Mouse (Mus musculus): ENCODE data around the gene Fgf14. TPM values are rescaled to one million over a fixed set of nuclear protein-coding genes. Genes with fewer than 3 reads are reported as not detected.
"Not testable (repeated sequence)": the region's sequence is repeated elsewhere in the genome, so short reads cannot be mapped to it uniquely, and the experiment has no call there.

The Fgf14 gene
- polyA plus RNA-seq, 1 experiment = 0.03 TPM

- WGBS = 35% methylated on average over 2 of the region's 2 CpGs
- no peaks in the 10 kb centered on the region for H3K36me3 ChIP-seq (ENCODE audit: control insufficient read depth, insufficient read depth, low read length)
Observed at GRCm38 (mm10) chr14:124474066-124474667, 202.8 kb downstream of the Fgf14 start.

GRCm38 (mm10) chr14:124470909-124471308 lies 206.0 kb downstream of the Fgf14 start:
- H3K36me3 ChIP-seq (ENCODE audit: control insufficient read depth, insufficient read depth, low read length) = no peaks in the 10 kb centered on the region
- no peaks in the 10 kb centered on the region for H3K4me1 ChIP-seq (ENCODE audit: control insufficient read depth, insufficient read depth, insufficient read length, low read length)
- no peaks in the 10 kb centered on the region for H3K27me3 ChIP-seq (ENCODE audit: control insufficient read depth, insufficient read depth, low read length)
- no peak for TF ChIP-seq CTCF (IDR thresholded peaks at IDR 0.05; ENCODE audit: extremely low read depth, insufficient read length, insufficient replicate concordance, low read depth, low read length)
- no peak for TF ChIP-seq POLR2A (IDR thresholded peaks at IDR 0.05; ENCODE audit: low read depth, low read length)
- H3K4me3 ChIP-seq (ENCODE audit: low read depth, low read length) = no peak overlapping the region
- H3K27ac ChIP-seq (ENCODE audit: insufficient read depth, low read depth, low read length) = no peak overlapping the region
- WGBS = 75% methylated on average over 2 of the region's 2 CpGs

More at GRCm38 (mm10) chr14:124474066-124474667, 202.8 kb downstream of the Fgf14 start:
- Histone ChIP-seq H3K27ac (ENCODE audit: insufficient read depth, low read depth, low read length) (no peak overlapping the region), H3K4me1 (ENCODE audit: control insufficient read depth, insufficient read depth, insufficient read length, low read length) (no peaks in the 10 kb centered on the region), H3K4me3 (ENCODE audit: low read depth, low read length) (no peak overlapping the region), H3K27me3 (ENCODE audit: control insufficient read depth, insufficient read depth, low read length) (no peaks in the 10 kb centered on the region)
- TF ChIP-seq POLR2A (IDR thresholded peaks at IDR 0.05; ENCODE audit: low read depth, low read length) = no peak
- no peak for TF ChIP-seq CTCF (IDR thresholded peaks at IDR 0.05; ENCODE audit: extremely low read depth, insufficient read length, insufficient replicate concordance, low read depth, low read length)

- no peaks in the 10 kb centered on the region for H3K27me3 ChIP-seq (ENCODE audit: control insufficient read depth, insufficient read depth, low read length)
- no peak overlapping the region for H3K4me3 ChIP-seq (ENCODE audit: low read depth, low read length)
- H3K27ac ChIP-seq (ENCODE audit: insufficient read depth, low read depth, low read length) = no peak overlapping the region
- no peaks in the 10 kb centered on the region for H3K36me3 ChIP-seq (ENCODE audit: control insufficient read depth, insufficient read depth, low read length)
- TF ChIP-seq CTCF (IDR thresholded peaks at IDR 0.05; ENCODE audit: extremely low read depth, insufficient read length, insufficient replicate concordance, low read depth, low read length) (no peak), POLR2A (IDR thresholded peaks at IDR 0.05; ENCODE audit: low read depth, low read length) (no peak)
- 96% methylated on average over 1 of the region's 1 CpGs for WGBS
- H3K4me1 ChIP-seq (ENCODE audit: control insufficient read depth, insufficient read depth, insufficient read length, low read length) = no peaks in the 10 kb centered on the region
Observed at GRCm38 (mm10) chr14:124455120-124455519, 221.8 kb downstream of the Fgf14 start.

- Histone ChIP-seq H3K27me3 (ENCODE audit: control insufficient read depth, insufficient read depth, low read length) (no peaks in the 10 kb centered on the region), H3K36me3 (ENCODE audit: control insufficient read depth, insufficient read depth, low read length) (no peaks in the 10 kb centered on the region), H3K4me3 (ENCODE audit: low read depth, low read length) (no peak overlapping the region), H3K4me1 (ENCODE audit: control insufficient read depth, insufficient read depth, insufficient read length, low read length) (no peaks in the 10 kb centered on the region), H3K27ac (ENCODE audit: insufficient read depth, low read depth, low read length) (no peak overlapping the region)
- TF ChIP-seq POLR2A (IDR thresholded peaks at IDR 0.05; ENCODE audit: low read depth, low read length) (no peak), CTCF (IDR thresholded peaks at IDR 0.05; ENCODE audit: extremely low read depth, insufficient read length, insufficient replicate concordance, low read depth, low read length) (no peak)
- 68% methylated on average over 2 of the region's 2 CpGs for WGBS
Observed at GRCm38 (mm10) chr14:124446096-124446840, 230.7 kb downstream of the Fgf14 start.

GRCm38 (mm10) chr14:124444831-124445230 lies 232.1 kb downstream of the Fgf14 start:
- H3K27me3 ChIP-seq (ENCODE audit: control insufficient read depth, insufficient read depth, low read length) = no peaks in the 10 kb centered on the region
- no peak overlapping the region for H3K27ac ChIP-seq (ENCODE audit: insufficient read depth, low read depth, low read length)
- H3K36me3 ChIP-seq (ENCODE audit: control insufficient read depth, insufficient read depth, low read length) = no peaks in the 10 kb centered on the region
- H3K4me1 ChIP-seq (ENCODE audit: control insufficient read depth, insufficient read depth, insufficient read length, low read length) = no peaks in the 10 kb centered on the region
- TF ChIP-seq POLR2A (IDR thresholded peaks at IDR 0.05; ENCODE audit: low read depth, low read length) (no peak), CTCF (IDR thresholded peaks at IDR 0.05; ENCODE audit: extremely low read depth, insufficient read length, insufficient replicate concordance, low read depth, low read length) (no peak)
- no peak overlapping the region for H3K4me3 ChIP-seq (ENCODE audit: low read depth, low read length)

GRCm38 (mm10) chr14:124439298-124439697 lies 237.6 kb downstream of the Fgf14 start:
- WGBS = 23% methylated on average over 3 of the region's 3 CpGs
- H3K27me3 ChIP-seq (ENCODE audit: control insufficient read depth, insufficient read depth, low read length); H3K4me1 ChIP-seq (ENCODE audit: control insufficient read depth, insufficient read depth, insufficient read length, low read length); H3K4me3 ChIP-seq (ENCODE audit: low read depth, low read length); H3K27ac ChIP-seq (ENCODE audit: insufficient read depth, low read depth, low read length); H3K36me3 ChIP-seq (ENCODE audit: control insufficient read depth, insufficient read depth, low read length): not testable (repeated sequence)

- TF ChIP-seq CTCF (IDR thresholded peaks at IDR 0.05; ENCODE audit: extremely low read depth, insufficient read length, insufficient replicate concordance, low read depth, low read length) (no peak), POLR2A (IDR thresholded peaks at IDR 0.05; ENCODE audit: low read depth, low read length) (no peak)
- Histone ChIP-seq H3K27me3 (ENCODE audit: control insufficient read depth, insufficient read depth, low read length) (no peaks in the 10 kb centered on the region), H3K27ac (ENCODE audit: insufficient read depth, low read depth, low read length) (no peak overlapping the region), H3K4me3 (ENCODE audit: low read depth, low read length) (no peak overlapping the region), H3K4me1 (ENCODE audit: control insufficient read depth, insufficient read depth, insufficient read length, low read length) (no peaks in the 10 kb centered on the region), H3K36me3 (ENCODE audit: control insufficient read depth, insufficient read depth, low read length) (no peaks in the 10 kb centered on the region)
- WGBS = 69% methylated on average over 2 of the region's 2 CpGs
Observed at GRCm38 (mm10) chr14:124411890-124412289, 265.0 kb downstream of the Fgf14 start.
